Mouse (Mus musculus) splenic B cell, adult 2 months (primary cell): ENCODE measurements around the gene Ttc33.

Experiments
- DNase-seq: peaks from one replicate; pipeline ENCODE4 v3.0.0-alpha.2; 2011; ENCODE audit warnings: low read depth, low spot score
- H3K27me3 ChIP-seq: 2 replicates; pipeline ENCODE4 v1.6.1; 2012; ENCODE audit warnings: mild to moderate bottlenecking, low read length, moderate library complexity, mixed read lengths; ENCODE audit not compliant: control insufficient read depth, poor library complexity, insufficient read depth, severe bottlenecking
- H3K36me3 ChIP-seq: 2 replicates; pipeline ENCODE4 v1.6.1; 2012; ENCODE audit warnings: mild to moderate bottlenecking, low read length, moderate library complexity, mixed read lengths; ENCODE audit not compliant: control insufficient read depth, poor library complexity, insufficient read depth, severe bottlenecking

Ttc33 gene

DNA sequence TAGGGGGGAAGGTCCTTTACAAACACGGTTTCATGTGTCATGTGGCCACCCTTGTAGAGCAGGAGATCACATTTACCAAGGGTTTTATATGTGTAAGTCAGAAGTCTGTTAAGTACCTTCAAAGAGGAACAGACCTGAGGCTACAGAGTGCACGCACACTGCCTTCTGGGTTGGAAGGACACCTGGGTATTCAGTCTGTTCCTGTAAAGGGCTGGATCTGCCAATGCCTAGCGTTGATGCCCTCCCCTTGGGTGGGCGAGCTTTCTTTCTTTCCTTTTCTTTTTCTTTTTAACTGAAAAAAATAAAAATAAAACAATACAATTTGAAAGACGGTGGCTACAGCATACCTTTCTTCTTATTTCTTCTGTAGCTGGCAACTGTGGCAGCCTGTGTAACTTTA, 30.2 kb upstream of the Ttc33 start:
- no peaks in the 10 kb centered on the region for H3K36me3 ChIP-seq
- DNase-seq = no peak
- H3K27me3 ChIP-seq = no peaks in the 10 kb centered on the region

- Histone ChIP-seq H3K27me3 (no peaks in the 10 kb centered on the region), H3K36me3 (no peaks in the 10 kb centered on the region)
- DNase-seq = no peak
Observed at GRCm38 (mm10) chr15:5156355-5156754, 29.0 kb upstream of the Ttc33 start.

- DNase-seq = no peak
- Histone ChIP-seq H3K27me3 (no peaks in the 10 kb centered on the region), H3K36me3 (no peaks in the 10 kb centered on the region)
Observed at GRCm38 (mm10) chr15:5157386-5157785, 27.9 kb upstream of the Ttc33 start.

GRCm38 (mm10) chr15:5158827-5159226, 26.5 kb upstream of the Ttc33 start:
- H3K36me3 ChIP-seq = peaks cover 4% of the 10 kb centered on the region
- no peak for DNase-seq
- H3K27me3 ChIP-seq = no peaks in the 10 kb centered on the region

- no peaks in the 10 kb centered on the region for H3K27me3 ChIP-seq
- no peak for DNase-seq
- peaks cover 9% of the 10 kb centered on the region for H3K36me3 ChIP-seq
Observed at GRCm38 (mm10) chr15:5165121-5165773, 20.1 kb upstream of the Ttc33 start.

- no peak for DNase-seq
- peaks cover 21% of the 10 kb centered on the region for H3K36me3 ChIP-seq
- H3K27me3 ChIP-seq = no peaks in the 10 kb centered on the region
Observed at GRCm38 (mm10) chr15:5173217-5173820, 12.0 kb upstream of the Ttc33 start.

DNA sequence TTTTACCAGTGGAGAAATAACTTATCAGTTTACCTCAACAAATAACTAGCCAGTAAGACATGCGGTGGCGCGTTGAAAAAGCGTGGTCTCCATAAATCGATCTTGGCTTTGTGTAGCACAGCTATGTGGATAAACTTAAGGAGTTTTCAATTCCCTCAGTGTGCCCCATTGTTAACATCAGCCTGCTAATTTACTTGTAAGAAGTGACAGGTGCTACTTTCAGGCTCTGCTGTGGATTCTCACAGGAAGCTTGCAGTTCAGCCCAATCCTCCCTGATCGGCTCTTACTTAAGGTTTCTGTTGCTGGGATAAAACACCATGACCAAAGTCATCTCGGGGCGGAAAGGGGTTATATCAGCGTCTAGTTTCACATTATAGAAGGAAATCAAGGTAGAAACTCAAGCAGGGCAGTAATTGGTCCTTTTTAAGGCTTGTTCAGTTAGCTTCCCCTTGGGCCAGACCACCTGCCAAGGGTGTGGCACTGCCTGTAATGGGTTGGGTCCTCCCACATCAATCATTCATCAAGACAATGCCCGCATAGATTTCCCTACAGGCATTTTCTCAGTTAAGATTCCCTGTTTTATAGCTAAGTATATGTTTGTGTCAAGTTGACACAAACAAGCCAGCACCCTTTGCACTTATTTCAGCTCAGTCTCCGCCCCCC, 526 bp upstream of the Ttc33 start:
- Histone ChIP-seq H3K36me3 (no peaks in the 10 kb centered on the region), H3K27me3 (no peaks in the 10 kb centered on the region)
- DNase-seq = peak; percentile 38

- Histone ChIP-seq H3K27me3 (no peaks in the 10 kb centered on the region), H3K36me3 (0 out of 2 replicates have a peak, but pooled peaks cover 3% of the 10 kb centered on the region)
- no peak for DNase-seq
Observed at GRCm38 (mm10) chr15:5186293-5186675, 959 bp downstream of the Ttc33 start.

DNA sequence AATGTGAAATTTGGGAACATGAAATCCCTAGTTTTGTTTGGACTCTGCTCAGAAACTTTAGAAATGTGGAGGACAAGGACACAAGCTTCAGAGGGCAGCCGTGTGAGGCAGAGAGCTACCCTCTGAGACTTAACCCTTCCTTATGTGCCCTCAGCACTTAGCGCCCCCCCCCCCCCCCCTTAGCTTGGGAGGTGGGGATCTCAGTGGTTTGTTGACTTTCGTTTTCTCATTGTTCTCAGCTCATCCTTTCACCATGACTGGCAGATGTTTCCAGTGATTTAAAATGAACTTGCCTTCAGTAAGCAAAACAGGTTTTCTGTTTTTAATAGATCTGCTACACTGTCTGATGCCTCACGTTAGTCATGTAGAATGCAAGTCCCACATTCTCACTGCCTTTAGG, 1.8 kb downstream of the Ttc33 start:
- H3K27me3 ChIP-seq = no peaks in the 10 kb centered on the region
- peak; percentile 11 for DNase-seq
- peaks cover 4% of the 10 kb centered on the region; the same call in 1 of the 2 replicates for H3K36me3 ChIP-seq

DNA sequence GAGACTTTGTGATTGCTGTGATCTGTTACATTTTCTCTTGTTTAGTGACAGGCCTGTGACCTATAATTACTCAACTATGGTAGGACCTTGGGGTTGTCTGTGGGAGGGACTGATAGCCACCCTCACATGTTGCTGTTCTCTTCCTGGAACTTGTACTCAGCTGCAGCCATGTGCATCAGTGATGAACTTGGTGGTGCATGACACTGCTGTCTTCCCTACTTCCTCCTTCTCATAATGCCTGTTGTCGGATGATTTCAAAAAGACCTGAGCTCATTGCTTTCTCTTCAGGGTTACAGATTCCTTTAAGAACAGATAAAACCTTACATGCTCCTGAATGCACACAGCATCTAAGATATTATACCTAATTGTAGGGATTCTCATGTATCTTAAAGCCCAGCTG, 2.7 kb downstream of the Ttc33 start:
- peak; percentile 79 for DNase-seq
- peaks cover 9% of the 10 kb centered on the region; the same call in 1 of the 2 replicates for H3K36me3 ChIP-seq
- no peaks in the 10 kb centered on the region for H3K27me3 ChIP-seq

DNA sequence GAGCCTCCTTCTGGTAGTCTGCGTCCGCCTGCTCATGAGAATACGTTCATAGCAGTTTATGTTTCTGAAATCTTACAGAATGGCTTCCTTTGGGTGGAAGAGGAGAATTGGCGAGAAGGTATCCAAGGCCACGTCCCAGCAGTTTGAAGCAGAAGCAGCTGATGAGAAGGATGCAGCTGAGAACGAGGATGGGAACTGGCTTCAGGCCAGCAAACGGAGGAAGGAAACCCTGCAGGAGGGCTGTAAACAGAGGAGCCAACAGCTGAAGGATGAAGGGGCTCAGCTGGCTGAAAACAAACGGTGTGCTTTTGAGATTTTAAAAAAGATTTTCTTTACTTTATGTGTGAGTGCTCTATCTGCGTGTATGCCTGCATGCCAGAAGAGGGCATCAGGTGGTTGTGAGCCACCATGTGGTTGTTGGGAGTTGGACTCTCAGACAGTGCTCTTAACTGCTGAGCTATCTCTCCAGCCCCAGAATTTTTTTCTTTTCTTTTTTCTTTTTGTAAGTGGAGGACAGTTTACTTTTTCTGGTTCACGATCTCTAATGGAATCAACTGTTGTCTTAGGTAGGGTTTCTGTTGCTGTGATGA, 4.3 kb downstream of the Ttc33 start:
- DNase-seq = peak; percentile 32
- Histone ChIP-seq H3K36me3 (peaks cover 10% of the 10 kb centered on the region; the same call in 1 of the 2 replicates), H3K27me3 (no peaks in the 10 kb centered on the region)

DNA sequence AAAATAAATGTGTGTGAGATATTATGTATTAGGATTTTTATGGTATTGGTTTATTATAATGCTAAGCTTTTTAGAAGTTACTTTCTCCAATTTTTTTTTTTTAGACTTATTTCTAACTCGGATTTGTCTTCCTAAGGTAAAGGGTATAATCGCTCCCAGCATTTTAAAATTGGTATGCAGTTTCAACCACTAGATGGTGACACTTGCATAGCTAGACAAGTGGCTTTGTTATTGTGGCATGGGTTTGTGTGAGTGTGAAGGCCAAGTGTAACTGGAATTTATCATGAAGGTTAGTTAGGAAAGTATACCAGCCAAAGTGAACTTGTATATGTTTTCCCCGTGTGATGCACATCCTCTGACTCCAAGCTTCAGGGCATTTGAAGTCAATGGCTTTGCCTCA, 8.5 kb downstream of the Ttc33 start:
- peaks cover 12% of the 10 kb centered on the region; the same call in 1 of the 2 replicates for H3K36me3 ChIP-seq
- H3K27me3 ChIP-seq = no peaks in the 10 kb centered on the region
- DNase-seq = peak; percentile 59

GRCm38 (mm10) chr15:5194446-5194845, 9.1 kb downstream of the Ttc33 start:
- no peak for DNase-seq
- no peaks in the 10 kb centered on the region for H3K27me3 ChIP-seq
- peaks cover 12% of the 10 kb centered on the region; the same call in 1 of the 2 replicates for H3K36me3 ChIP-seq

DNA sequence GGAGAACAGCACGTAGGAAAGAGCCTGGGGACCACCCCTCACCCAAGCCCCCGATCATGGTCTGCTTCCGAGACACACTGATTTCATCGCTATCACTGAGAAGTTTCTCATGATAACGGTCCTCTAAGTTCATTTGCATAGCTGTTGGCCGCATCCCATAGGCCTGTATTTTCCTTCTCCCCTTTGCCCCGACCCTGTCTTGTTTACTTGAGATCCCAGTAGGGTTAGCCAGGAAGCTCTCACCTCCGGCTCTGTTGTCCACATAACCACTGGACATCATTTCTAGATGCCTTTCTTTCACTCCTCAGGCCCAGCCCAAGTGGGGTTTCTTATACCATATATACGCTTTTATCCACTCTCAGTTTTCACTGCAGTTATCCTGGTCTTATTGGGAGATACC, 9.6 kb downstream of the Ttc33 start:
- Histone ChIP-seq H3K36me3 (peaks cover 11% of the 10 kb centered on the region; the same call in 1 of the 2 replicates), H3K27me3 (no peaks in the 10 kb centered on the region)
- no peak for DNase-seq

DNA sequence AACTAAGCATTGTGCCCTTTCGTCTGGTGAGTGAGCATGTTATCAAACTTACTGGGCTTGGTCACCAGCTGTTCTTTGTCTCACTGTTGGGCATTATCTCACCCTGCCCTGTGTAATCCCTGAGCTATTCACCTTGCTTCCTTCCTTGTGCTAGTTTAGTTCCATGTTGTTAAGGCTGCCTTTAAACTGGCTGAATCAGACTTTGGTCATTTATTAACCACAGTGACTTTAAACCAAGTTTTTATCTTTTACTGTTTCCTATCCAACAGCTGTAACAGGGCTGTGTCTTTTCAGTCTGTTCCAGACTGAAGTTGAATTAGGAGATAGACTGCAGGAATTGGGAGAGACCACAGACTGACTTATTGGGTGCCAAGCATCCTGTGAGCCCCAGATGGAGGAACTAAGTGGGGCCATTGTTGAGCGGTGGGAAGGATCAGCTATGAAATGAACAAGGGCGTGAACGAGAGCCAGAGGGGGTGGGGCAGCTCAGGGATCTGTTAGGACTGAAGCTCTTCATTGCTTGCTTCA, 10.7 kb downstream of the Ttc33 start:
- peaks cover 9% of the 10 kb centered on the region; the same call in 1 of the 2 replicates for H3K36me3 ChIP-seq
- H3K27me3 ChIP-seq = no peaks in the 10 kb centered on the region
- no peak for DNase-seq
